Mouse (Mus musculus): ENCODE measurements around the gene Podn. TPM values are rescaled to one million over a fixed set of nuclear protein-coding genes. Genes with fewer than 3 reads are reported as not detected.

Podn gene
- polyA plus RNA-seq, 1 experiment from 2014 or later: 0.19 TPM

- 63% methylated on average over 5 of the region's 5 CpGs for WGBS
- H3K9me3 ChIP-seq (replicated peaks; ENCODE audit: control insufficient read depth, low read length): no peaks in the 10 kb centered on the region
- H3K27me3 ChIP-seq (replicated peaks; ENCODE audit: control insufficient read depth, insufficient read depth, low read length): peaks cover 4% of the 10 kb centered on the region
- no peak overlapping the region for H3K9ac ChIP-seq (ENCODE audit: low read length)
- H3K27ac ChIP-seq (ENCODE audit: low read depth, low read length): no peak overlapping the region
- no peaks in the 10 kb centered on the region for H3K4me1 ChIP-seq (ENCODE audit: control insufficient read depth, insufficient read depth, low read length)
- no peak overlapping the region for H3K4me3 ChIP-seq (ENCODE audit: low read depth, low read length)
- no peaks in the 10 kb centered on the region for H3K36me3 ChIP-seq (ENCODE audit: control insufficient read depth, insufficient read depth, low read length)
- ATAC-seq: no peak
- no peak for DNase-seq (ENCODE audit: low spot score)
- H3K4me2 ChIP-seq (ENCODE audit: low read length): no peak overlapping the region
These were observed 71.6 kb downstream of the Podn start for GRCm38 (mm10) chr4:108024641-108025040.

- no peak overlapping the region for H3K9ac ChIP-seq (ENCODE audit: low read length)
- H3K4me2 ChIP-seq (ENCODE audit: low read length): no peak overlapping the region
- no peaks in the 10 kb centered on the region for H3K4me1 ChIP-seq (ENCODE audit: control insufficient read depth, insufficient read depth, low read length)
- no peaks in the 10 kb centered on the region for H3K36me3 ChIP-seq (ENCODE audit: control insufficient read depth, insufficient read depth, low read length)
- WGBS: 84% methylated on average over 4 of the region's 4 CpGs
- ATAC-seq (no peak), DNase-seq (ENCODE audit: low spot score) (no peak)
- no peak overlapping the region for H3K4me3 ChIP-seq (ENCODE audit: low read depth, low read length)
- no peaks in the 10 kb centered on the region for H3K27me3 ChIP-seq (replicated peaks; ENCODE audit: control insufficient read depth, insufficient read depth, low read length)
- H3K9me3 ChIP-seq (replicated peaks; ENCODE audit: control insufficient read depth, low read length): no peaks in the 10 kb centered on the region
- H3K27ac ChIP-seq (ENCODE audit: low read depth, low read length): no peak overlapping the region
These were observed 73.1 kb downstream of the Podn start for GRCm38 (mm10) chr4:108023186-108023585.

GRCm38 (mm10) chr4:108020178-108020577 is 76.1 kb downstream of the Podn start:
- Histone ChIP-seq H3K4me3 (ENCODE audit: low read depth, low read length) (no peak overlapping the region), H3K27ac (ENCODE audit: low read depth, low read length) (no peak overlapping the region), H3K27me3 (replicated peaks; ENCODE audit: control insufficient read depth, insufficient read depth, low read length) (no peaks in the 10 kb centered on the region), H3K4me1 (ENCODE audit: control insufficient read depth, insufficient read depth, low read length) (no peaks in the 10 kb centered on the region), H3K4me2 (ENCODE audit: low read length) (no peak overlapping the region), H3K9me3 (replicated peaks; ENCODE audit: control insufficient read depth, low read length) (no peaks in the 10 kb centered on the region), H3K36me3 (ENCODE audit: control insufficient read depth, insufficient read depth, low read length) (no peaks in the 10 kb centered on the region), H3K9ac (ENCODE audit: low read length) (no peak overlapping the region)
- WGBS: 76% methylated on average over 6 of the region's 6 CpGs
- ATAC-seq: no peak
- no peak for DNase-seq (ENCODE audit: low spot score)

- no peaks in the 10 kb centered on the region for H3K36me3 ChIP-seq (ENCODE audit: control insufficient read depth, insufficient read depth, low read length)
- WGBS: 43% methylated on average over 14 of the region's 14 CpGs
- H3K4me2 ChIP-seq (ENCODE audit: low read length): no peak overlapping the region
- H3K4me3 ChIP-seq (ENCODE audit: low read depth, low read length): no peak overlapping the region
- H3K9me3 ChIP-seq (replicated peaks; ENCODE audit: control insufficient read depth, low read length): no peaks in the 10 kb centered on the region
- peak; percentile 25 for DNase-seq (ENCODE audit: low spot score)
- ATAC-seq: peak; percentile 71; the same call in 1 of the 2 replicates
- no peak overlapping the region for H3K27ac ChIP-seq (ENCODE audit: low read depth, low read length)
- H3K27me3 ChIP-seq (replicated peaks; ENCODE audit: control insufficient read depth, insufficient read depth, low read length): no peaks in the 10 kb centered on the region
- H3K9ac ChIP-seq (ENCODE audit: low read length): no peak overlapping the region
- no peaks in the 10 kb centered on the region for H3K4me1 ChIP-seq (ENCODE audit: control insufficient read depth, insufficient read depth, low read length)
These were observed 77.0 kb downstream of the Podn start for GRCm38 (mm10) chr4:108018961-108019921.

GRCm38 (mm10) chr4:108018241-108018923 is 77.9 kb downstream of the Podn start:
- Histone ChIP-seq H3K27ac (ENCODE audit: low read depth, low read length) (no peak overlapping the region), H3K9me3 (replicated peaks; ENCODE audit: control insufficient read depth, low read length) (no peaks in the 10 kb centered on the region), H3K27me3 (replicated peaks; ENCODE audit: control insufficient read depth, insufficient read depth, low read length) (no peaks in the 10 kb centered on the region), H3K4me3 (ENCODE audit: low read depth, low read length) (no peak overlapping the region), H3K9ac (ENCODE audit: low read length) (no peak overlapping the region), H3K36me3 (ENCODE audit: control insufficient read depth, insufficient read depth, low read length) (no peaks in the 10 kb centered on the region), H3K4me2 (ENCODE audit: low read length) (no peak overlapping the region), H3K4me1 (ENCODE audit: control insufficient read depth, insufficient read depth, low read length) (no peaks in the 10 kb centered on the region)
- DNase-seq (ENCODE audit: low spot score): no peak
- 51% methylated on average over 10 of the region's 10 CpGs for WGBS
- no peak for ATAC-seq

- no peak overlapping the region for H3K27ac ChIP-seq (ENCODE audit: low read depth, low read length)
- no peak overlapping the region for H3K4me2 ChIP-seq (ENCODE audit: low read length)
- ATAC-seq (no peak), DNase-seq (ENCODE audit: low spot score) (no peak)
- no peak overlapping the region for H3K4me3 ChIP-seq (ENCODE audit: low read depth, low read length)
- no peaks in the 10 kb centered on the region for H3K27me3 ChIP-seq (replicated peaks; ENCODE audit: control insufficient read depth, insufficient read depth, low read length)
- H3K9ac ChIP-seq (ENCODE audit: low read length): no peak overlapping the region
- 83% methylated on average over 7 of the region's 7 CpGs for WGBS
- H3K36me3 ChIP-seq (ENCODE audit: control insufficient read depth, insufficient read depth, low read length): no peaks in the 10 kb centered on the region
- no peaks in the 10 kb centered on the region for H3K9me3 ChIP-seq (replicated peaks; ENCODE audit: control insufficient read depth, low read length)
- H3K4me1 ChIP-seq (ENCODE audit: control insufficient read depth, insufficient read depth, low read length): no peaks in the 10 kb centered on the region
These were observed 78.4 kb downstream of the Podn start for GRCm38 (mm10) chr4:108017839-108018238.

- H3K4me3 ChIP-seq (ENCODE audit: low read depth, low read length): no peak overlapping the region
- no peaks in the 10 kb centered on the region for H3K36me3 ChIP-seq (ENCODE audit: control insufficient read depth, insufficient read depth, low read length)
- DNase-seq (ENCODE audit: low spot score) (no peak), ATAC-seq (no peak)
- no peak overlapping the region for H3K27ac ChIP-seq (ENCODE audit: low read depth, low read length)
- H3K9ac ChIP-seq (ENCODE audit: low read length): no peak overlapping the region
- H3K27me3 ChIP-seq (replicated peaks; ENCODE audit: control insufficient read depth, insufficient read depth, low read length): no peaks in the 10 kb centered on the region
- 85% methylated on average over 3 of the region's 3 CpGs for WGBS
- no peaks in the 10 kb centered on the region for H3K4me1 ChIP-seq (ENCODE audit: control insufficient read depth, insufficient read depth, low read length)
- H3K9me3 ChIP-seq (replicated peaks; ENCODE audit: control insufficient read depth, low read length): no peaks in the 10 kb centered on the region
- no peak overlapping the region for H3K4me2 ChIP-seq (ENCODE audit: low read length)
These were observed 79.9 kb downstream of the Podn start for GRCm38 (mm10) chr4:108016321-108016720.

- Histone ChIP-seq H3K36me3 (ENCODE audit: control insufficient read depth, insufficient read depth, low read length) (no peaks in the 10 kb centered on the region), H3K9me3 (replicated peaks; ENCODE audit: control insufficient read depth, low read length) (no peaks in the 10 kb centered on the region), H3K4me3 (ENCODE audit: low read depth, low read length) (no peak overlapping the region), H3K27me3 (replicated peaks; ENCODE audit: control insufficient read depth, insufficient read depth, low read length) (no peaks in the 10 kb centered on the region), H3K4me1 (ENCODE audit: control insufficient read depth, insufficient read depth, low read length) (no peaks in the 10 kb centered on the region), H3K27ac (ENCODE audit: low read depth, low read length) (no peak overlapping the region), H3K4me2 (ENCODE audit: low read length) (no peak overlapping the region), H3K9ac (ENCODE audit: low read length) (no peak overlapping the region)
- DNase-seq (ENCODE audit: low spot score) (no peak), ATAC-seq (no peak)
- WGBS: 65% methylated on average over 14 of the region's 14 CpGs
These were observed 81.0 kb downstream of the Podn start for GRCm38 (mm10) chr4:108015067-108015765.

Data from forebrain, embryonic 14.5 days (tissue).